Mouse (Mus musculus) erythroid progenitor cell, adult 5-6 weeks (primary cell): ENCODE results near the gene Ep300. TPM values are rescaled to one million over a fixed set of nuclear protein-coding genes. Genes with fewer than 3 reads are reported as not detected.

ENCODE experiments used
- ATAC-seq: replicated peaks from 2 replicates; pipeline ENCODE4 v1.8.0; 2016; ENCODE audit warnings: moderate number of reproducible peaks, mild to moderate bottlenecking, moderate TSS enrichment, inconsistent platforms; ENCODE audit not compliant: poor library complexity, low FRiP score, severe bottlenecking
- total RNA-seq, 2 experiments: library from RNA; stranded (forward) in 1 of 2; stranded (reverse) in 1 of 2; fragments of 150-400 nt in 1 of 2; fragments of 186-747, 209-891 nt in 1 of 2; gene quantifications; 2 replicates each; pipeline versions ENCODE4 v1.2.3 to v1.2.4; 2015 to 2017; ENCODE audit warnings: low replicate concordance in 2 of 2

Gene Ep300
- total RNA-seq (2015; ENCODE audit: low replicate concordance) (135 and 137 TPM in 2 replicates), total RNA-seq (2017; ENCODE audit: low replicate concordance) (81.7 and 111 TPM in 2 replicates)

DNA sequence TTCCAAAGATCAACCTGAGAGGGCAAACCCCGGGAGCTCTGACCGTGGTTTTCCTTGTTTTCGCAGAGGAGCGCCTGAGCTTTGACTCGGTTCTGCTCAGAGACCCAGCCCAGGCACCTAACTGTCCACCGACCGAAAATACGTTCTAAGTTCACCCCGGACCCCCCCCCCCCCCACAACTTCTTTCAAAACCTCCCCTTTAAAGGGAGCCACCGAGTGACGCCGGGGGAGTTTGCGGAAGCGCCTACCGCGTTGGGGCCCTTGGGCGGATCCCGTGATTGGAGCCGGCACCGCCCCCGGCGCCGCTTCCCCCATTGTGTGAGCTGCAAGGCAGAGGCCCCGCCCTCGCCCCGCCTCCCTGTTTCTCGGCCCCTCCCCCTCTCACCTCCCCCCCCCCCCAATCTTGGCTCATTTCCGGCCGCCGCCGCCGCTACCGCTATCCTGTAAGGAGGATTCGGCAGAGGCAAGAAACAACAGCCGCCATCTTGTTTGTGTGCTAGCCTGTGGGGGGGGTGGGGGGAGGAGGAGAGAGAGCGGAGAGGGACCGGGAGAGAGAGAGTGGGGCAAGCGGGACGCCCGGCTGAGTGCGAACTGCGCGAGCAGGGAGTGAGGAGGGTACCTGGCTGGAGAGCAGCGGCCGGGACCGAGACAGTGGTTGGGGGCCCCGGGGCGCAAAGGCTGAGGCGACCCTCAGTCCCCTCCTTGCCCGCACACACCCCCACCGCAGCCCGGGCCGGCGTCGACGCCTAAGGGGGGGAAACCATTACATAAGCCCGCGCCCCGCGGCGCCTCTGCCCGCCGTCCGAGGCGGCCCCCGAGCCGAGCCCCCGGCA lies at the start of gene Ep300:
TSS of gene Ep300 (plus strand) at position 439 of the 833 bp plus-strand sequence.
- peak; percentile 88 for ATAC-seq

DNA sequence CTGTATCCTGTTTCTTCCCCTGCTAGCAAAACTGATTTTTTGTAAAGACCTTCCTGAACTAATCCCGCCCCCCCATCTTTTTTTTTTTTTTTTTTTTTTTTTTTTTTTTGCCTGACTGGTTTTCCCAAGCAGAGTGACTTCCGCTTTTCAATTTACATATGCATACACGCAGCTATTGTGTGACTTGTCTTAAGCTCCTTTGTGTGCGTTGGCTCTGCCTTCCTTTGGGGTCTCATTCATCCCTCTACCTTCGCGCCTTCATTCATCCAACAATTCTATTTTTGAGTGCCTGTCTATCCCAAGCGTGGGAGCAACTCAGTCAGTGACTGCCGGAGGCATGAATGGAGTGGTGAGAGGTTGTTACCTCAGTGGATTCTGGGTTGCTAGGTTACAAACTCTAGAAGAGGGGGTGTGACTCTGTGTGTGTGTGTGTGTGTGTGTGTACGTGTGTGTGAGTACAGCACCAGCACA lies 49.2 kb upstream of the Ep300 start:
- ATAC-seq, result no peak

DNA sequence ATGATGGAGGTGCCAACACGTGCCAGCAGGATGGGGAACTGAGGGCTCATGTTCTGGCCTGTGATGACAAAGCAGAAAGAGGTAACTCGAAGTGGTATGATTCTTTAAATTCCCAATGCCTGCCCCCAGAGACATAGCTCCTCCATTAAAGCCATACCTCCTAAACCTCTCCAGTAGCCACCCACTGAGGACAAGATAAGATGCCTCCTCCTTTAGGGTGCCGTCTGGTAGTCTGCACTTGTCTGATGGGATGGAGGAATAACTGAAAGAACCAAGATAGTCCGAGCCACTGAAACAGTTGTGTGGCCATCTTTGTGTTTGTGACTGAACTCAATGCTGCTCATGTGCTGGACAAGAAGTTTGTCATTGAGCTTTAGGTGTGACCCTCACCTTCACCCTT lies 47.0 kb upstream of the Ep300 start:
- peak; percentile 51; the same call in 1 of the 2 replicates for ATAC-seq

DNA sequence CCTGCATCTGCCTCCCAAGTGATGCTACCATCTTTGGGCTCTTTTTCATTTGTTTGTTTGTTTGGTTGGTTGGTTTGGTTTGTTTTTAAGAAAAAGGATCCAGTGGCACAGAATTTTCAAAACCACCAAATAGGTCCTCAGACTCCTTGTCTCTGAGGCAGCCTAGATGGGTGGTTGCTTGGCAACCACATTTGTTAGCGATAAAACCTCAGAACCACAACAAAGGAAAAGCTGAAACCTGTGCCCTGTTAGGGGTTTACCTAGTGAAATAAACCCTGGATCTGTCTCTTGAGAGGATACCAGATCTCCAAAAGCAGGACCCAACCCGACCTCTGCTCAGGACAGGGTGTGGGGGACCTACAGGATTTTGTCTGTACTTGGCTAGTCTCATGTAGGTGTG lies 45.6 kb upstream of the Ep300 start:
- ATAC-seq, result no peak

DNA sequence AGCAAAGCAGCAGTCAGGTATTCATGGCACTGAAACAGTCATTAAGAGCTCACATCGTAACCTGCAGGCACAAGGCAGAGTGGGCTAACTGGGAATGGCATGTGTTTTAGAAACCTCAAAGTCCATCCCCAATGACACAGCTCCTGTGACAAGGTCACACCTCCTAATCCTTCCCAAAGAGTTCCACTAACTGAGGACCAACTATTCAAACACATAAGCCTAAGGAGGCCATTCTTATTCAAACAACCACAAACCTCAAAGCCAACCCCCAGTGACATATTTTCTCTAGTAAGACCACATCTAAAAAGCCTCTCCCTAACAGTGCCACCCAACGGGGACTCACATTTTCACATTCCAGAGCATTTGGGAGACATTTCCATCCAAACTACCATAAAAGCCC lies 40.2 kb upstream of the Ep300 start:
- no peak for ATAC-seq

DNA sequence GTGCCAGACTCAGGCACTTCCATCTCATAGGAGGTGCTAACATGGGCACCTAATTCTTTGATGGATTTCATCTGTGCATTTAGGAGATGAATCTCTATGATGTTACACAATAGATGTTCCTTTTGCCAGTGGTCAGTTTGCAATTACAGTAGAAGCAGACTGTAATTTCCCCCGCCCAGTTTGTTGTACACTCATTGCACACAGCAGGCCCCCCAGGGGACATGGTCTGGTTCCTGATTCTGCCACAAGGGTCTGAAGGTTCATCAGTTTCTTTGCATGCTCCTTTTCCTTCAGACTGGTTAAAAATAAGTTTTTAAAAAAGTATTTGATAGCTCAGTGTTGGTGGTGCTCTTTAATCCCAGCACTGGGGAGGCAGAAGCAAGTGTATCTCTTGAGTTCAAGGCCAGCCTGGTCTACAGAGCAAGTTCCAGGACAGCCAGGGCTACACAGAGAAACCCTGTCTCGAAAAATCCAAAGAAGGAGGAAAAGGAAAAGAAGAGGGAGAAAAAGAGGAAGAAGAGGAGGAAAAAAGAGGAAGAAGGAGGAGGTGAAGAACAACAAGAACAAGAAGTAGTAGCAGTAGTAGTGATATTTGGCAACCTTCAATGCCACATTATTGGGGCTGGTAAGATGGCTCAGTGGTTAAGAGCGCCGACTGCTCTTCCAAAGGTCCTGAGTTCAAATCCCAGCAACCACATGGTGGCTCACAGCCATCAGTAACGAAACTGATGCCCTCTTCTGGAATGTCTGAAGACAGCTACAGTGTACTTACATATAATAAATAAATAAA lies 39.6 kb upstream of the Ep300 start:
- ATAC-seq, result no peak

DNA sequence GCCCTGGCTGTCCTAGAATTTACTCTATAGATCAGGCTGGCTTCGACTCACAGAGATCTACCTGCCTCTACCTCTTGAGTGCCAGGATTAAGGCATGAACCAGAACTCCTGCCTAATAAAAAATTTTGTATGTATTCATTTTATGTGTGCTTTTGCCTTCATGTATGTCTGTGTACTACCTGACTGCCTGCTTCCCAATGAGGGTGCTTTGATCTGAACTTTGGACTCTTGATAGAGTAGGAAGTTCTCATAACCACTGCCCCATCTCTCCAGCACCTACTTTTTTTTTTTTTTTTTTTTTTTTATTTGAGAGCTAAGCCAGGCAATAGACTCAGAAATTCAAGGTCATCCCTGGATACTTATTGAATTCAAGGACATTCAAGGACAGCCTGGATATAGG lies 31.7 kb upstream of the Ep300 start:
- ATAC-seq, result no peak

DNA sequence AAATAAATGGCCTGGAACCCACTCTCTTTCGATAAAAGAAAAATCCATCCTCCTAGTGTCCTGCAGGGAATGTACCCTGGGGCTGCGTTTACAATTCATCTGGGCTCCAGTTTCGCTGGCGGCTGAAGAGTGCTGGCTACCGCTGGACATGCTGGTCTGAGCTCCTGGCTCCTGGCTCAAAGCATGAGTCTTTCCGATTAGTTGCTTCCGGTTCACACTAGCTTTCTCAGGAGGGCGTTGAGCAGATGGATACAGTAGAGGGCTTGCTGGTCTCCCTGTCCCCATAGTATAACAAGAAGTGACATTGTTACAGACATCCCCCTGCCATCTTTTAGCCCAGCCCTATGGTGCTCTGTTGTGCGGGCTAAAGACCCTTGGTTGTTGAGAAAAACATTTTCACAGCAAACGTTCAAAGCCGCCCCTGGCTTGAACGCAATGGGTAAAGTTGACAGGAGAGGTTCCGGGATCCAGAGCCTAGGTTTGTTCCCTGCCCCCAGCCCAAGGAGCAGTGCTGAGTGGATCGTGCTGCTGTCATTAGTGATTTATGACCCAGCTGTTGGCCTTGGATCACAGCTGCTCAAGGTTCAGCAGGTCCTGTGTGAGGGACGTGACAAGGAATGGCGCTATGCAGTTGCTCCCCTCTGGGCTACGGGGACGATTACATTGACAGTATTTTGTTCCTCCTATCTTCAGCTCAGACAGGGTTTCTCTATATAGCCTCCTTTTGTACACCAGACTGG lies 30.4 kb upstream of the Ep300 start:
- no peak for ATAC-seq

DNA sequence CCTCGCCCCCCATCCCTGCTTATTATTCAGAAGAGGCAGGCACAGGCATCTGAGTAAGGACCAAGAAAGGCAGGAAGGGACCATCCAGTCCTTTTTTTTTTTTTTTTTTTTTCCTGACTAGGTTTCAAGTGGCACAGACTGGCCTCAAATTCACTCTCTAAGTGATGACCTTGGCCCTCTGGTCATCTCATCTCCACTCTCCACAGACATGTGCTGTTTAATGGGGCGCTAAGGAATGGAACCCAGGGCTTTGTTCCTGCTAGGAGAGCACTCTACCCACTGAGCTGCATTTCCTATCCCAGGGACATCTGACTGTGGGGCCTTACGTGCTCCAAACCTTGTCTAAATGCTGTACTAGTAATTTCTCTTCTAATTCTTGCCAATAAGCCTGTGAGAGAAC lies 29.2 kb upstream of the Ep300 start:
- no peak for ATAC-seq

DNA sequence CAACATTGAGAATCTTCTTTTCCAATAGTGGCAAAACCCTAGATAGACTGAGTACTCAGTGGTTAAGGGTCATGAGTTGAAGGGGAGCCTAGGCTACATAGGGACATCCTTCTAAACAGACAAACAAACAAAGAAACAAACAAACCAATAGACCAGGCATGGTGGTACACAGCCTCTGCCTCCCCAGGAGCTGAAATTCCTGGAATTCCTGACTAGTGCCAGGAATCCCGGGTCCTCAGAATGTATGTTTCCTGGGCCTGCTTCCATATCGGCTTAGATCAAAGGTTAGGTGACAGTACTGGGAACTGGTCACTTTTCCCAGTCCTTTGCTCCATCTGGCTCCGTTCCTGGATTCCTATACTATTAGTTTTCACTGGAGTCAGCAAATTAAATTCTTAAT lies 23.6 kb upstream of the Ep300 start:
- ATAC-seq, result no peak

DNA sequence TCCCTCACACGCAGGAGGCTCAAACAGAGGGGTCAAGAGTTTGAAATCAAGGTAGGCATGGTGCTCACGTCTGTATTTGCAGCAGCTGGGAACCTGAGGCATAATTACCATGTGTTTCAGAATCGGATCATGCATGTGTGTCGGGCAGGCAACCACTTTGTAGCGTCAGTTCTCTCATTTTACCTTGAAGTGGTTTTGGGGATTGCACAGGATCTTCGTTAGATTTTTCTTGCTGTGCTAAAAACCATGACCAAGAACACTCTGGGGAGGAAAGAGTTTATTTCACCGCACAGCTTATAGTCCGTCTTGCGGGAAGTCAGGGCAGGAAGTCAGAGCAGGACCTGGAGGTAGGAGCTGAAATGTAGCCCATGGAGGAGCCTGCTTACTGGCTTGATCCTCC lies 23.2 kb upstream of the Ep300 start:
- ATAC-seq, result no peak

DNA sequence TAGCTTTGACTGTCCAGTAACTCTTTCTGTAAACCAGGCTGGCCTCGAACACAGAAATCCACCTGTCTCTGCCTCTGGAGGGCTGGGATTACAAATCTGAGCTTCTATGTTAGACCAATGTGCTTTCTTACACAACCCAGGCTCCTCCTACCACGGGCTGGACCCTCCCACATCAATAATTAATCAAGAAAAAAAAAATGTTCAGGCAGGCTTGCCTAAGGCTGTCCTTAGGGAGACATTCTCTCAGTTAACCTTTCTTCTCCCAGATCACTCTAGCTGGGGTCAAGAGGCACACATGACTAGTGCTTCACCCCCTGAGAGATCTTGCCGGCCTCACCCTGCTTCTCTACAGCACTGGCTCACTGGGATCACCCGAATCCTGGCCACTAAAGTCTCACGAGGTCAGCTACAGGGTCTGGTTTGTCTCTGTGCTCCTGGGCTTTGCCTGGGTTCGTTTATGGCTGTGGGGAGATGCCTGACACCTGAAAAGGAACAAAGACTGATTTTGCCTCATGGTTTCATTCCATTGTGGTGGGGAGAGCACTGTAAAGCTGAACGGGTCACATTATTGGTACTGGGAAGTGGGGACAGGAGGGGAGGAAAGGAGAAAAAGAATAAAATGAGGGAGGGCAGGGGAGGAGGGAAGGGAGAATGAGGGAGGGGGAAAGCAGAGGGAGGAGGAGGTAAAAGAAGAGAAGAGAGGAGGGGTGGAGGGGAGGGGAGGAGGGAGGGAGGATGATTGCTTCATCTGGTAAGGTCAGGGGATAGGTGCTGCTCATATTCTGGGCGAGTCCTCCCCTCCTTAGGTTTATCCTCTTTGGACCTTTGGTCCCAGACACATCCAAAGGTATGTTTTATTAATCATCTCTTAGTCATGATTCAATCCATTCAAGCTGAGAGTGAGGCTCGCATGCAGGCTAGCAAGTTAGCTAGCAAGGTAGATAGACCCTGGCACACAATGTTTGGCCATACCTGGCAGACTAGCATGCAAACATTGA lies 22.4 kb upstream of the Ep300 start:
- no peak for ATAC-seq

DNA sequence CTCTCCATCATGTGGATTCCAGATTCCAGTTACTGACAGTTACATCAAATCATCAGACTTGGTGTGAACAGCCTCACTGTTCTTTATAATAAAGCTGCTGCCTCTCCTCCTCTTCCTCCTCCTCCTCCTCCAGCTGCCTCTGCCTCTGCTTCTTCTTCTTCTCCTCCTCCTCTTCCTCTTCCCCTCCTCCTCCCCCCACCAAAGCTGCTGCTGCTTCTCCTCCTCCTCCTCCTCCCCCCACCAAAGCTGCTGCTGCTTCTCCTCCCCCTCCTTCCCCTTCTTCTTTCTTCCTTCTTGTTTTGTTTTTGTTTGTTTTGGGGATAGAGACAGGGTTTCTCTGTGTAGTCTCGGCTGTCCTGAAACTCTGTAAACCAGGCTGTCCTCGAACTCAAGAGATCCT lies 17.1 kb upstream of the Ep300 start:
- ATAC-seq, result no peak

DNA sequence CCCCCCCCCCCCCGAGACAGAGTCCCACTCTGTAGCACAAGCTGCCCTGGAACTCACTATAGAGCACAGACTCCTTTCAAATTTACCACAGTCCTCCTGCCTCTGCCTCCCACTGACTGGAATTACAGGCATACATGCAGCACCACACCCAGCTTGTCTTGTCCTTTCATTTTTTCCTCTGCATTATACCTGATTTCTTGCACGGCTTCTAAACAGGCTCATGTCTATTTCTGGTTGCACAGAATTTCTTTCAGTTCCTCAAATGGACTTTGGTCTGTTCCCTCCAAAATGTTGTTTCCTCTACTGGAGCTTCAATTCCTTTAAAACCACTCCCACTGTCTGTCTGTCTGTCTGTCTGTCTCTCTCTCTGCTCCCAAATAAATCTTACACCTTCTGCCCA lies 16.6 kb upstream of the Ep300 start:
- ATAC-seq, result no peak

DNA sequence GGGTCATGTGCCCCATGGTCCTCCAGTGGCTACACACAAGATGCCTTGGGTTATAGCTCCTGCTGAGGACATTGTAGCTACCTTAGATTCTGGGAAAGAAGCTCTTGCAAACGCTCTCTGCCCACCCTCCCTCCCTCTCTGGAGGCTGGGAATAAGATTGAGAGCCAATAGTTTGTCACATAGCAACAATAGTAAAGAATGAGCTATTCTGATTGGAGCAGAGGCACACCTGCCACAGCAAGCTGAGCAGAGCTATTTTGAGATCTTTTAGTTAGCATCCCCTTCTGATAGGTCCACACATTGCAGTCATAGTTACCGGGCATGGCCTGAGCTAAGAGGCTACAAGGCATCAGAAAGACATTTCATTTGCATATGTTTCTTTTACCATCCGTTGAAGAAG lies 8.2 kb upstream of the Ep300 start:
- ATAC-seq, result 0 out of 2 replicates have a peak, but pooled peaks have one; percentile 40

DNA sequence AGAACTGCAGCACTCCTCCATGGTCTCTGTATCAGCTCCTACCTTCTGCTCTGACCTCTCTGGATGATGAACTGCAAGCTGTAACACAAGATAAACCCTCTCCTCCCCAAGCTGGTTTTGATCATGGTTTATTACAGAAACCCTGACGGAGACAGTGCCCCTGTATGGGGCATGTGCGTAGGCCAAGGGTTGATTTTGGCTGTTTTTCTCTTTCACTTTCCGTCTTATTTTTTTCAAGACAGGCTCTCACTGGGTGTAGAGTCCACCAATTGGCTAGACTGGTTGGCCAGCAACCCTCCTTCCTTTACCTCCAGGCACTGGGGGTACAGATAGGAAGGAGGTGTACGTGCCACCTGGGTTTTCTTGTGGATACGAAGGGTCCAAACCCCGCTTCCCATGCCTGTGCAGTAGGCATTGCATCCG lies 7.4 kb upstream of the Ep300 start:
- peak; percentile 98 for ATAC-seq

DNA sequence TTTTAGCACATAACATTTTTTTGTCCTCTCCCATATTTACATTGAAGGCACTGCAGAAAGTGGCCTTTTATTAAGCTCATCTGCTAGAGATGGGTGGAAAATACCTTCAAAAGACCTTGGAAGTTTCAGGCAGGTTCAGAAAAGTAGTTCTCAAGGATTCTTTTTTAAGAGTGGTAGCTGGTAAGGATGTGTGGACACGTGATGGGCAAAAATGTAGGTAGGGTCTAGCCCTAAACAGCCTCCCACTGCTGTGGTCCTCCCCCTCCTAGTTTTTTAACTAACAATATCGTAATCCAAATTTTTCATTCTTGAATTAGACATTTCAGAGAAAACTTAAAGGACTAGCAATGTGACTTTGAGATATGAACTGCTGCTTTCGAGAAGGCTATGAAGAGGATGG lies 685 bp upstream of the Ep300 start:
- ATAC-seq, result no peak

DNA sequence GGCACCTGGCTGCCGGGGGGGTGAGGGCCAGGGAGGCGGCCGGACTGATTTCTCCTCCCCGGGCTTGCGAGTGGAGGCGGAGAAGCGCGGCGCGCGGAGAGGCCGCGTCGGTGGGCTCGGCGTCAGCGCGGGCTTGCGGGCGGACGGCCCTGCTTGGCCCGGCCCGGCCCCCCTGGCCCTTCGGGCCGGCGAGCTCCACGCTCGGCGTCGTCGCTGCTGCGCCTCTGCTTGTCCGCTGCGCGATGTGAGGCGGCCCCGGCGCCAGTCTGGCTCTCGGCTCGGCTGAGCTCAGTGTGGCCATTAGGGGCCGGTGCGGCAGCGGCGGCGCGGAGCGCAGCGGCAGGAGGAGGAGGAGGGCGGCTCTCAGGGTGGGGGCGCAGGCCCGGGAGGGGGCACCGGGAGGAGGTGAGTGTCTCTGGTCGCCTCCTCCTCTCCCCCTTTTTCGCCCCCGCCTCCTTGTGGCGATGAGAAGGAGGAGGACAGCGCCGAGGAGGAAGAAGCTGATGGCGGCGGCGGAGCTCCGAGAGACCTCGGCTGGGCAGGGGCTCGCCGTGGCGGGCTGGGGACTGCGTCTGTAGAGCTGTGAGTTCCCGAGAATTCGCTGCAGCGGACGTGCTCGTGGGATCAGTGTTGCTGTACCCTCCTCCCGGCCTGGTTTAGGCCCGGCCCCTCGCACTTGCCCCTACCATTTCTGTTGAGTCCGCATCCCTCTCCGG lies 753 bp downstream of the Ep300 start:
- ATAC-seq, result peak; percentile 62
